Mouse (Mus musculus) heart, embryonic 12.5 days (tissue): ENCODE results near the gene Cep68. TPM values are rescaled to one million over a fixed set of nuclear protein-coding genes. Genes with fewer than 3 reads are reported as not detected.
"Not testable (repeated sequence)": the region's sequence is repeated elsewhere in the genome, so short reads cannot be mapped to it uniquely, and the experiment has no call there.

Source experiments
- ATAC-seq: fragments of 200-750 bp; cut with Nextera tagmentation; 2 replicates; pipeline ENCODE4 v1.8.0; 2017; ENCODE audit warnings: moderate TSS enrichment, moderate library complexity; ENCODE audit not compliant: insufficient number of reproducible peaks, low FRiP score
- H3K27ac ChIP-seq: fragments of 300-500 bp; sonication (generic); 2 replicates; pipeline ENCODE4 v1.5.1; 2016; ENCODE audit warnings: mild to moderate bottlenecking, moderate library complexity; ENCODE audit not compliant: poor library complexity, severe bottlenecking
- H3K27me3 ChIP-seq: fragments of 300-500 bp; sonication (generic); replicated peaks from 2 replicates; pipeline ENCODE4 v1.6.1; 2016; ENCODE audit warnings: mild to moderate bottlenecking, moderate library complexity
- H3K36me3 ChIP-seq: fragments of 300-500 bp; sonication (generic); 2 replicates; pipeline ENCODE4 v1.6.1; 2016; ENCODE audit warnings: mild to moderate bottlenecking, moderate library complexity
- H3K4me1 ChIP-seq: fragments of 300-500 bp; sonication (generic); replicated peaks from 2 replicates; pipeline ENCODE4 v1.6.1; 2016; ENCODE audit warnings: mild to moderate bottlenecking
- H3K4me2 ChIP-seq: fragments of 300-500 bp; sonication (generic); 2 replicates; pipeline ENCODE4 v1.6.1; 2016; ENCODE audit warnings: mild to moderate bottlenecking, moderate library complexity
- H3K4me3 ChIP-seq: fragments of 300-500 bp; sonication (generic); 2 replicates; pipeline ENCODE4 v1.5.1; 2016; ENCODE audit warnings: mild to moderate bottlenecking
- H3K9ac ChIP-seq: fragments of 300-500 bp; sonication (generic); 2 replicates; pipeline ENCODE4 v1.6.1; 2016; ENCODE audit warnings: mild to moderate bottlenecking, moderate library complexity
- H3K9me3 ChIP-seq: fragments of 300-500 bp; sonication (generic); replicated peaks from 2 replicates; pipeline ENCODE4 v1.6.1; 2016; ENCODE audit warnings: mild to moderate bottlenecking, moderate library complexity
- WGBS: fragments of 180-500 bp; shearing (Covaris S2); methylation state at CpG from one replicate; pipeline ENCODE4 v1.1.7; 2016; 5-methylcytosine and 5-hydroxymethylcytosine counted together
- polyA plus RNA-seq: library from polyadenylated mRNA; unstranded; fragments of >200 nt; fragmentation: Nextera tagmentation; extraction: Ambion mirVana; gene quantifications from 2 replicates; pipeline ENCODE4 v1.2.1, GENCODE M21; 2016

The Cep68 gene
- polyA plus RNA-seq, 1 experiment from 2014 or later = 36.1 TPM

- Histone ChIP-seq H3K9me3 (no peaks in the 10 kb centered on the region), H3K36me3 (peaks cover 57% of the 10 kb centered on the region), H3K4me1 (0 out of 2 replicates have a peak, but pooled peaks cover 2% of the 10 kb centered on the region), H3K9ac (no peak overlapping the region), H3K4me2 (no peak overlapping the region), H3K27ac (no peak overlapping the region), H3K27me3 (no peaks in the 10 kb centered on the region), H3K4me3 (no peak overlapping the region)
- ATAC-seq = no peak
- 73% methylated on average over 6 of the region's 6 CpGs for WGBS
Observed at GRCm38 (mm10) chr11:20224196-20224595, 25.0 kb downstream of the Cep68 start.

- H3K4me3 ChIP-seq, ATAC-seq, H3K9me3 ChIP-seq, H3K9ac ChIP-seq, H3K4me1 ChIP-seq, H3K27ac ChIP-seq, H3K27me3 ChIP-seq, H3K4me2 ChIP-seq: not testable (repeated sequence)
- peaks cover 60% of the 10 kb centered on the region for H3K36me3 ChIP-seq
- no CpG with 5 or more reads among the region's 1 CpGs for WGBS
Observed at GRCm38 (mm10) chr11:20221671-20222070, 27.6 kb downstream of the Cep68 start.

GRCm38 (mm10) chr11:20217227-20217626 lies 32.0 kb downstream of the Cep68 start:
- H3K9ac ChIP-seq = no peak overlapping the region
- no peak overlapping the region for H3K4me3 ChIP-seq
- H3K27me3 ChIP-seq = no peaks in the 10 kb centered on the region
- H3K36me3 ChIP-seq = peaks cover 41% of the 10 kb centered on the region
- peaks cover 13% of the 10 kb centered on the region for H3K4me1 ChIP-seq
- H3K4me2 ChIP-seq = no peak overlapping the region
- 100% methylated on average over 1 of the region's 1 CpGs for WGBS
- ATAC-seq = no peak
- H3K27ac ChIP-seq = no peak overlapping the region
- no peaks in the 10 kb centered on the region for H3K9me3 ChIP-seq

- Histone ChIP-seq H3K4me2 (no peak overlapping the region), H3K27ac (no peak overlapping the region), H3K9me3 (no peaks in the 10 kb centered on the region), H3K9ac (no peak overlapping the region), H3K4me1 (peaks cover 18% of the 10 kb centered on the region), H3K27me3 (no peaks in the 10 kb centered on the region), H3K4me3 (no peak overlapping the region), H3K36me3 (peaks cover 40% of the 10 kb centered on the region)
- 90% methylated on average over 4 of the region's 4 CpGs for WGBS
- no peak for ATAC-seq
Observed at GRCm38 (mm10) chr11:20216415-20216814, 32.8 kb downstream of the Cep68 start.

GRCm38 (mm10) chr11:20214779-20215178 lies 34.5 kb downstream of the Cep68 start:
- no peaks in the 10 kb centered on the region for H3K27me3 ChIP-seq
- H3K9ac ChIP-seq = no peak overlapping the region
- peaks cover 30% of the 10 kb centered on the region for H3K4me1 ChIP-seq
- WGBS = 91% methylated on average over 1 of the region's 1 CpGs
- no peak for ATAC-seq
- no peak overlapping the region for H3K4me3 ChIP-seq
- H3K27ac ChIP-seq = no peak overlapping the region
- no peak overlapping the region for H3K4me2 ChIP-seq
- H3K9me3 ChIP-seq = no peaks in the 10 kb centered on the region
- peaks cover 35% of the 10 kb centered on the region for H3K36me3 ChIP-seq

- 68% methylated on average over 2 of the region's 2 CpGs for WGBS
- H3K4me1 ChIP-seq = peaks cover 40% of the 10 kb centered on the region
Observed at GRCm38 (mm10) chr11:20211838-20212237, 37.4 kb downstream of the Cep68 start.

GRCm38 (mm10) chr11:20207589-20207988 lies 41.6 kb downstream of the Cep68 start:
- ATAC-seq = no peak
- 79% methylated on average over 2 of the region's 2 CpGs for WGBS
- H3K27ac ChIP-seq = no peak overlapping the region
- H3K9me3 ChIP-seq = no peaks in the 10 kb centered on the region
- peaks cover 64% of the 10 kb centered on the region for H3K4me1 ChIP-seq
- H3K27me3 ChIP-seq = no peaks in the 10 kb centered on the region
- no peak overlapping the region for H3K4me3 ChIP-seq
- H3K4me2 ChIP-seq = no peak overlapping the region
- 0 out of 2 replicates have a peak, but pooled peaks cover 4% of the 10 kb centered on the region for H3K36me3 ChIP-seq
- no peak overlapping the region for H3K9ac ChIP-seq

More at GRCm38 (mm10) chr11:20211838-20212237, 37.4 kb downstream of the Cep68 start:
- H3K27ac ChIP-seq = no peak overlapping the region
- no peak for ATAC-seq
- H3K4me3 ChIP-seq = no peak overlapping the region
- H3K9me3 ChIP-seq = no peaks in the 10 kb centered on the region
- peaks cover 11% of the 10 kb centered on the region for H3K36me3 ChIP-seq
- no peak overlapping the region for H3K9ac ChIP-seq
- H3K4me2 ChIP-seq = no peak overlapping the region
- H3K27me3 ChIP-seq = no peaks in the 10 kb centered on the region

GRCm38 (mm10) chr11:20206626-20207223 lies 42.5 kb downstream of the Cep68 start:
- Histone ChIP-seq H3K4me2 (no peak overlapping the region), H3K27ac (no peak overlapping the region), H3K9me3 (no peaks in the 10 kb centered on the region), H3K27me3 (no peaks in the 10 kb centered on the region), H3K4me3 (no peak overlapping the region), H3K36me3 (0 out of 2 replicates have a peak, but pooled peaks cover 4% of the 10 kb centered on the region), H3K4me1 (peaks cover 59% of the 10 kb centered on the region), H3K9ac (no peak overlapping the region)
- no peak for ATAC-seq
- 29% methylated on average over 2 of the region's 2 CpGs for WGBS

- 76% methylated on average over 4 of the region's 4 CpGs for WGBS
- no peaks in the 10 kb centered on the region for H3K9me3 ChIP-seq
- H3K4me3 ChIP-seq = no peak overlapping the region
- ATAC-seq = no peak
- H3K36me3 ChIP-seq = 0 out of 2 replicates have a peak, but pooled peaks cover 4% of the 10 kb centered on the region
- no peaks in the 10 kb centered on the region for H3K27me3 ChIP-seq
- H3K27ac ChIP-seq = no peak overlapping the region
- H3K4me2 ChIP-seq = no peak overlapping the region
- no peak overlapping the region for H3K9ac ChIP-seq
- peaks cover 51% of the 10 kb centered on the region for H3K4me1 ChIP-seq
Observed at GRCm38 (mm10) chr11:20205538-20205937, 43.7 kb downstream of the Cep68 start.

GRCm38 (mm10) chr11:20204870-20205446 lies 44.3 kb downstream of the Cep68 start:
- H3K36me3 ChIP-seq = 0 out of 2 replicates have a peak, but pooled peaks cover 4% of the 10 kb centered on the region
- H3K4me3 ChIP-seq = no peak overlapping the region
- no peaks in the 10 kb centered on the region for H3K27me3 ChIP-seq
- H3K27ac ChIP-seq = no peak overlapping the region
- 56% methylated on average over 9 of the region's 9 CpGs for WGBS
- no peak overlapping the region for H3K4me2 ChIP-seq
- peaks cover 46% of the 10 kb centered on the region for H3K4me1 ChIP-seq
- no peaks in the 10 kb centered on the region for H3K9me3 ChIP-seq
- no peak for ATAC-seq
- no peak overlapping the region for H3K9ac ChIP-seq

GRCm38 (mm10) chr11:20204321-20204720 lies 44.9 kb downstream of the Cep68 start:
- Histone ChIP-seq H3K36me3 (0 out of 2 replicates have a peak, but pooled peaks cover 4% of the 10 kb centered on the region), H3K9me3 (no peaks in the 10 kb centered on the region), H3K4me2 (no peak overlapping the region), H3K27me3 (no peaks in the 10 kb centered on the region), H3K9ac (no peak overlapping the region), H3K4me1 (peaks cover 42% of the 10 kb centered on the region), H3K27ac (no peak overlapping the region), H3K4me3 (no peak overlapping the region)
- ATAC-seq = no peak
- WGBS = 70% methylated on average over 2 of the region's 2 CpGs
